Mouse (Mus musculus) small intestine, adult 2 months (tissue): ENCODE measurements around the gene Atp9a.

Source experiments
- CTCF ChIP-seq: fragments of 200-500 bp; IDR thresholded peaks from 2 replicates; pipeline ENCODE4 v1.5.1; 2012; ENCODE audit warnings: low read depth, mild to moderate bottlenecking, control low read depth, inconsistent platforms, low read length, moderate library complexity, mixed read lengths; ENCODE audit not compliant: insufficient replicate concordance, insufficient read length; ENCODE audit errors: extremely low read depth
- POLR2A ChIP-seq: fragments of 200-500 bp; IDR thresholded peaks from 2 replicates; pipeline ENCODE4 v1.6.1; 2012; ENCODE audit warnings: low read depth, mild to moderate bottlenecking, control low read depth, inconsistent platforms, low read length, moderate library complexity

DNA sequence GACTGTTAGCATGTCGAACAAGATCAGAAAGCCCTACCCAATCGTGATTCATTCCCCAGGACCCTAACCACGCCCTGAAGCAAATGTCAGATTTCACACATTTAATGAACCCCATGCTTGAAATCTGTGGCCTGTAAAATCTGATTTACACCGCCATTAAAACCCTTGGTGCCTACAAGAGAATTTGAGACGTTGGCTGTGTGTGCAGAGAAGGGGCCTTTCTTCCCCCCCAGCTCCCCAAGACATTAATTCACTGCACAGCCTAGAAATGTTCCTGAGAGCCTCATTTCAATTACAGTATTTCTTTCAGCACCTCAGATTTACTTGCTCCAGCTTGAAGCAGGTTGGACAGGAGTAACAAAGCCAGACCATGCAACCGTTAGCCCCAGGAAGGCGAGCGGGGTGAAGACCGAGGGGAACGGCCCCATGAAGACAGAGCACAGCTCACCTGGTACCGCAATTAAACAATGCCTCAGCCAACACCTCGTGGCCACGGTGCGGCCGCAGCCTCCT, 123.9 kb downstream of the Atp9a start:
- TF ChIP-seq CTCF, result no peak
- TF ChIP-seq POLR2A, result no peak
